Mouse (Mus musculus) left cerebral cortex, postnatal 36 days (tissue): ENCODE data around the gene Nono. TPM values are rescaled to one million over a fixed set of nuclear protein-coding genes. Genes with fewer than 3 reads are reported as not detected.
"Not testable (repeated sequence)": the region's sequence is repeated elsewhere in the genome, so short reads cannot be mapped to it uniquely, and the experiment has no call there.

Experiments used
- DNase-seq, 2 experiments: peaks; one replicate each; pipeline ENCODE4 v3.0.0; 2021 to 2022; ENCODE audit warnings: low spot score in 2 of 2, mixed read lengths in 1 of 2
- intact Hi-C: fragments of 180-260 bp; cut with DNase I; formaldehyde crosslinking; loops from one replicate; pipeline ENCODE4 v1.15.1; 2025
- total RNA-seq, 2 experiments: library from RNA; stranded (reverse); gene quantifications; 2 replicates each; pipeline ENCODE4 v1.2.3; 2021

The Nono gene
- total RNA-seq, 2 experiments from 2014 or later, result 103 to 126 TPM

GRCm38 (mm10) chrX:101472202-101472601 lies 43.1 kb downstream of the Nono start:
- intact Hi-C loops, result no loop called here

DNA sequence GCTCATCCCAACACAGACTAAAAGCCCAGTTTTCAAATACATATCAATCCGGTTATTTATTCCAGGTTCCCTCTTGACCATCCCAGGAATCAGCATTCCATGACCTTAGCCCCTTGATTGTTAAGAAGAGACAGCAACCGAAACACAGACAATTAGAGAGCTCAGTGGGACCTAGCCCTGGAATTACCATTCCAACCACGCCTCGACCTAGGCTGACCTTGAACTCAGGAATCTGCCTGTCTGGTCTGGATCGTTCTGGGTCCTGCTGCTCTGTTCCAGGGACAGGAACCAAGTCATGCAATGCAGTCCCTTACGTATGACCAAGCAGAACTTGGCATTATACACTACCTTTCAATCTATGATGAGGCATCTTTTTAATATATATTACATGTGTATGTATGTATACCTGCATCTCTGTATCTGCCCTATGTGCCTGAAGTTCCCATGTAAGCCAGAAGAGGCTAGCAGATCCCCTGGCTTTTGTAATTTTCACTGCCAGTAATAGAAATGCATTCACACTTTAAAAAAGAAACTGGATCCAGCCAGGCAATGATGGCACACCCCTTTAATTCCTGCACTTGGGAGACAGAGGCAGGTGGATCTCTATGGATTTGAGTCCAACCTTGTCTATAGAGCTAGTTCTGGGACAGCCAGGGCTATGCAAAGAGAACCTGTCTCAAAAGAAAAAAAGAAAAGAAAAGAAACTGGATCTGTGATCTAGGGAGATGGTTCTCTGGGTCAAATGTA lies 52.7 kb downstream of the Nono start:
- DNase-seq, result no peak
- intact Hi-C loops, result no loop called here

More at GRCm38 (mm10) chrX:101472202-101472601, 43.1 kb downstream of the Nono start:
- no peak for DNase-seq

GRCm38 (mm10) chrX:101486487-101487152 lies 57.5 kb downstream of the Nono start:
- peak; percentile 19 to 25 for DNase-seq
- intact Hi-C loops, result not testable (repeated sequence)

Other genes with a start within 250 kb of the Nono start
- 10 to 100 TPM; 73.8 to 78.0 TPM for gene Snx12, start 206.8 kb upstream of the Nono start, total RNA-seq
- gene Foxo4, start 174.8 kb upstream of the Nono start, total RNA-seq, result 10 to 100 TPM; 15.5 to 17.0 TPM
- gene Gm614, start 165.3 kb upstream of the Nono start, total RNA-seq, result not detected
- gene Il2rg, start 161.1 kb upstream of the Nono start, total RNA-seq, result 1 to 10 TPM in 1 of 2 experiments, under 1 TPM in 1; 0.99 to 2.4 TPM
- not detected for gene Gm20489, start 160.3 kb upstream of the Nono start, total RNA-seq
- 10 to 100 TPM; 18.4 to 26.4 TPM for gene Med12, start 155.3 kb upstream of the Nono start, total RNA-seq
- gene Nlgn3, start 130.2 kb upstream of the Nono start, total RNA-seq, result 100 to 1,000 TPM; 161 to 163 TPM
- 10 to 100 TPM in 1 of 2 experiments, 1 to 10 TPM in 1; 8.9 to 15.1 TPM for gene Gjb1, start 52.9 kb upstream of the Nono start, total RNA-seq
- gene Zmym3, start 8.5 kb upstream of the Nono start, total RNA-seq, result 100 to 1,000 TPM; 113 to 170 TPM
- gene Itgb1bp2, start 19.8 kb downstream of the Nono start, total RNA-seq, result under 1 TPM; 0.77 to 0.94 TPM
- gene Taf1, start 103.4 kb downstream of the Nono start, total RNA-seq, result 10 to 100 TPM; 46.5 to 51.3 TPM
- gene Ogt, start 210.7 kb downstream of the Nono start, total RNA-seq, result 100 to 1,000 TPM; 171 to 261 TPM